Mouse (Mus musculus) bone marrow macrophage, adult 2 months (primary cell): ENCODE measurements around the gene Cspg4.

Experiments used
- CTCF ChIP-seq: IDR thresholded peaks from 2 replicates; pipeline ENCODE4 v1.5.1; 2012; ENCODE audit warnings: low read depth, mild to moderate bottlenecking, low read length, moderate library complexity
- POLR2A ChIP-seq: IDR thresholded peaks from 2 replicates; pipeline ENCODE4 v1.6.1; 2012; ENCODE audit warnings: mild to moderate bottlenecking, low read depth, low read length, borderline replicate concordance

DNA sequence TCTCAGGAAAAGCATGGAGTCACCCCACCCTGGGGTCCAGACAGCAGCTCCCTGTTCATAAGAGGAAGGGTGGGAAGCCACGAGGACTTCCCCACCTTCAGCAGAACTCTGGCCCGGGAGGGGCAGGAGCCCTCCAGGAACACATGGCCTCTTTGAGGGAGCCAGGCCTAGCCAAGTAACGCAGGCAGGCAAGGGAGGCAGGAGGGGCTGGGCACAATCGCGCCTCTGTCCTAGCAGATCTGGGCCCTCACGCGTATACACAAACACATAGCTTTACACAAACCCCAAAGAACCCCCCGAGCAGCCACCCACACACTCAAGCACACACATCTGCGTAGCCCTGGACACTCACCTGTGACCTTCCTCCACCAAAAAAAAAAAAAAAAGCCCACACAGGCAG is 16.0 kb downstream of the Cspg4 start:
- TF ChIP-seq POLR2A: no peak
- no peak for TF ChIP-seq CTCF
